In genomic region chr11:79681182-79681581, GRCm38 (mm10) we compare ENCODE assay signal across 17 mouse cellular contexts.
"Had no signal": no experiment of that assay in that cellular context is flagged by ENCODE, and none has a peak within 500 bp of the region (broad histone marks: within the 10 kb centered on the region; RNA-seq: fewer than 3 reads in every experiment).

No protein-coding gene starts in this region.

- H3K27me3 ChIP-seq: neural tube, embryonic 12.5 days; neural tube, embryonic 13.5 days; neural tube, embryonic 15.5 days; stomach, embryonic 15.5 days had no signal

- H3K4me1 ChIP-seq: stomach, embryonic 15.5 days had no signal

- H3K9me3 ChIP-seq: neural tube, embryonic 12.5 days; neural tube, embryonic 13.5 days; neural tube, embryonic 15.5 days; stomach, embryonic 15.5 days had no signal

- H3K36me3 ChIP-seq: stomach, embryonic 15.5 days had no signal

- H3K9ac ChIP-seq: neural tube, embryonic 12.5 days; neural tube, embryonic 13.5 days; neural tube, embryonic 15.5 days; stomach, embryonic 15.5 days had no signal

- H3K4me2 ChIP-seq: neural tube, embryonic 12.5 days; neural tube, embryonic 13.5 days; neural tube, embryonic 15.5 days; stomach, embryonic 15.5 days had no signal

- DNase-seq: retina, postnatal 1 day; right cerebral cortex, adult 18-20 months; right cerebral cortex, postnatal 14 days; right cerebral cortex, postnatal 25 days; right cerebral cortex, postnatal 4 days; spleen, adult 18-20 months; thymus, adult 18-20 months; thymus, adult 2 months; thymus, postnatal 14 days; thymus, postnatal 25 days; thymus, postnatal 36 days; thymus, postnatal 4 days had no signal

- H3K4me3 ChIP-seq: neural tube, embryonic 12.5 days; neural tube, embryonic 13.5 days; neural tube, embryonic 15.5 days; stomach, embryonic 15.5 days had no signal

- H3K27ac ChIP-seq: neural tube, embryonic 12.5 days; neural tube, embryonic 13.5 days; neural tube, embryonic 15.5 days; stomach, embryonic 15.5 days; stomach, postnatal 0 days had no signal
